Mouse (Mus musculus) megakaryocyte-erythroid progenitor cell, adult 5-6 weeks (primary cell): ENCODE results near the gene 9530068E07Rik. TPM values are rescaled to one million over a fixed set of nuclear protein-coding genes. Genes with fewer than 3 reads are reported as not detected.
A peak's percentile ranks its signal among the peaks of the same experiment; 100 is the strongest.
"Not testable (repeated sequence)": the region's sequence is repeated elsewhere in the genome, so short reads cannot be mapped to it uniquely, and the experiment has no call there.

Source experiments
- ATAC-seq: replicated peaks from 2 replicates; pipeline ENCODE4 v1.8.0; 2016; ENCODE audit warnings: mild to moderate bottlenecking, inconsistent platforms; ENCODE audit not compliant: severe bottlenecking, poor library complexity, low FRiP score, low TSS enrichment
- total RNA-seq, 2 experiments: library from RNA; stranded (forward) in 1 of 2; stranded (reverse) in 1 of 2; fragments of 200-1000, 215-1000 nt in 1 of 2; fragments of >200 nt in 1 of 2; fragmentation: Nextera tagmentation in 1 of 2; gene quantifications; 2 replicates each; pipeline ENCODE4 v1.2.3; 2014 to 2017

Gene 9530068E07Rik
- total RNA-seq (2014; fragmentation: Nextera tagmentation): 49.7 and 60.7 TPM in 2 replicates
- 51.1 and 58.3 TPM in 2 replicates for total RNA-seq (2017)

- ATAC-seq: peak; percentile 93
These were observed at the start of gene 9530068E07Rik for GRCm38 (mm10) chr11:52395940-52396596. 9530068E07Rik (plus strand) TSS chr11:52396428.

- ATAC-seq: peak; percentile 31; the same call in 1 of the 2 replicates
These were observed 49.6 kb upstream of the 9530068E07Rik start for GRCm38 (mm10) chr11:52346635-52347005.

GRCm38 (mm10) chr11:52348156-52348555 is 48.1 kb upstream of the 9530068E07Rik start:
- no peak for ATAC-seq

- ATAC-seq: no peak
These were observed 47.5 kb upstream of the 9530068E07Rik start for GRCm38 (mm10) chr11:52348724-52349123.

- ATAC-seq: peak; percentile 79
These were observed 45.3 kb upstream of the 9530068E07Rik start for GRCm38 (mm10) chr11:52350924-52351323.

GRCm38 (mm10) chr11:52352271-52352670 is 44.0 kb upstream of the 9530068E07Rik start:
- no peak for ATAC-seq

- ATAC-seq: no peak
These were observed 41.6 kb upstream of the 9530068E07Rik start for GRCm38 (mm10) chr11:52354644-52355043.

GRCm38 (mm10) chr11:52355601-52356000 is 40.6 kb upstream of the 9530068E07Rik start:
- ATAC-seq: no peak

GRCm38 (mm10) chr11:52357091-52357490 is 39.1 kb upstream of the 9530068E07Rik start:
- ATAC-seq: not testable (repeated sequence)

GRCm38 (mm10) chr11:52358520-52358919 is 37.7 kb upstream of the 9530068E07Rik start:
- no peak for ATAC-seq

- peak; percentile 33 for ATAC-seq
These were observed 36.4 kb upstream of the 9530068E07Rik start for GRCm38 (mm10) chr11:52359686-52360470.

- ATAC-seq: peak; percentile 74
These were observed 35.6 kb upstream of the 9530068E07Rik start, which contains the start of gene Vdac1 for GRCm38 (mm10) chr11:52360471-52361277. Vdac1 (plus strand) TSS chr11:52360860.

- peak; percentile 18; the same call in 1 of the 2 replicates for ATAC-seq
These were observed 34.8 kb upstream of the 9530068E07Rik start for GRCm38 (mm10) chr11:52361287-52361921.

GRCm38 (mm10) chr11:52364376-52364775 is 31.9 kb upstream of the 9530068E07Rik start:
- no peak for ATAC-seq

GRCm38 (mm10) chr11:52365143-52365542 is 31.1 kb upstream of the 9530068E07Rik start:
- ATAC-seq: no peak

- ATAC-seq: peak; percentile 82
These were observed 29.9 kb upstream of the 9530068E07Rik start for GRCm38 (mm10) chr11:52366358-52366757.

GRCm38 (mm10) chr11:52368176-52368985 is 27.8 kb upstream of the 9530068E07Rik start:
- no peak for ATAC-seq
